In genomic region chr14:21523234-21523633, GRCm38 (mm10) we compare ENCODE assay signal across 9 mouse cellular contexts. TPM values are rescaled to one million over a fixed set of nuclear protein-coding genes. Genes with fewer than 3 reads are reported as not detected.
DNase-seq lines count a peak whose midpoint lies in the region; ATAC-seq lines count a peak whose summit lies in the region.
"Had no signal": no experiment of that assay in that cellular context is flagged by ENCODE, and none has a peak within 500 bp of the region (broad histone marks: within the 10 kb centered on the region; RNA-seq: fewer than 3 reads in every experiment).

No protein-coding gene starts in this region.

- DNase-seq in heart, adult 11 months, result peak; percentile 95
- DNase-seq in heart, postnatal 10 days, result no peak
- DNase-seq in 416B (ENCODE audit: low read depth) (peak; percentile 22), MN1 (ENCODE audit: low spot score) (no peak)
- peak; percentile 65 for DNase-seq in thymus, postnatal 0 days (ENCODE audit: low spot score)
- no peak for DNase-seq in frontal cortex, postnatal 14 days (ENCODE audit: low spot score in 2 of 2)

- intact Hi-C loops in heart, postnatal 10 days (cut with DNase I), result no loop called here

- H3K9me3 ChIP-seq in embryonic facial prominence, embryonic 13.5 days, result no peaks in the 10 kb centered on the region
- no peaks in the 10 kb centered on the region for H3K9me3 ChIP-seq in limb, embryonic 13.5 days
- H3K9me3 ChIP-seq: G1E had no signal

- H3K36me3 ChIP-seq in embryonic facial prominence, embryonic 13.5 days, result 0 out of 2 replicates have a peak, but pooled peaks cover 7% of the 10 kb centered on the region
- peaks cover 17% of the 10 kb centered on the region for H3K36me3 ChIP-seq in limb, embryonic 13.5 days

- WGBS in embryonic facial prominence, embryonic 13.5 days, result 52% methylated on average over 9 of the region's 9 CpGs
- 33% methylated on average over 9 of the region's 9 CpGs for WGBS in limb, embryonic 13.5 days

- no peak overlapping the region for H3K4me2 ChIP-seq in embryonic facial prominence, embryonic 13.5 days
- peak overlapping the region; percentile 17; the same call in 1 of the 2 replicates for H3K4me2 ChIP-seq in limb, embryonic 13.5 days (replicated peaks)

- no peak overlapping the region for H3K9ac ChIP-seq in embryonic facial prominence, embryonic 13.5 days
- H3K9ac ChIP-seq in limb, embryonic 13.5 days, result no peak overlapping the region

- no peak overlapping the region for H3K4me3 ChIP-seq in embryonic facial prominence, embryonic 13.5 days
- H3K4me3 ChIP-seq in limb, embryonic 13.5 days, result no peak overlapping the region

- peaks cover 61% of the 10 kb centered on the region for H3K4me1 ChIP-seq in embryonic facial prominence, embryonic 13.5 days
- H3K4me1 ChIP-seq in limb, embryonic 13.5 days, result peaks cover 67% of the 10 kb centered on the region

- ATAC-seq in embryonic facial prominence, embryonic 13.5 days (ENCODE audit: insufficient number of reproducible peaks, insufficient read depth, low FRiP score, low TSS enrichment, low read depth), result no peak
- no peak for ATAC-seq in limb, embryonic 13.5 days (ENCODE audit: low FRiP score, low read depth)

- H3K27me3 ChIP-seq in embryonic facial prominence, embryonic 13.5 days, result no peaks in the 10 kb centered on the region
- H3K27me3 ChIP-seq in limb, embryonic 13.5 days, result no peaks in the 10 kb centered on the region

- H3K27ac ChIP-seq in embryonic facial prominence, embryonic 13.5 days, result peak overlapping the region; percentile 56; the same call in 1 of the 2 replicates
- peak overlapping the region; percentile 58; the same call in 1 of the 2 replicates for H3K27ac ChIP-seq in limb, embryonic 13.5 days

RNA-seq across cellular contexts. Expression of gene Kat6b, which starts 42.0 kb away (rescaled TPM):
- 10 to 100 TPM; 39.2 to 39.3 TPM for total RNA-seq in heart, postnatal 10 days (2021)
- polyA plus RNA-seq in embryonic facial prominence, embryonic 13.5 days (2015; fragmentation: Nextera tagmentation; extraction: Ambion mirVana), result 28.2 and 34.5 TPM in 2 replicates
- 30.7 and 31.4 TPM in 2 replicates for polyA plus RNA-seq in limb, embryonic 13.5 days (2015; fragmentation: Nextera tagmentation; extraction: Ambion mirVana)
- 5.5 and 8.1 TPM in 2 replicates for polyA plus RNA-seq in thymus, postnatal 0 days (2015; fragmentation: Nextera tagmentation; extraction: Ambion mirVana)

Comparison
In these comparisons a context has a peak if more than half of its experiments do, and no peak if none do; other contexts are left out.
1. DNase-seq: peak in heart, adult 11 months (single experiment), 416B (single experiment) and thymus, postnatal 0 days (single experiment); none in heart, postnatal 10 days (0 of 2), MN1 (single experiment) and frontal cortex, postnatal 14 days (0 of 2).